Mouse (Mus musculus) limb, embryonic 15.5 days (tissue): Measurements from ENCODE around the gene Cyth3. TPM values are rescaled to one million over a fixed set of nuclear protein-coding genes. Genes with fewer than 3 reads are reported as not detected.
A peak's percentile ranks its signal among the peaks of the same experiment; 100 is the strongest.

Experiments
- ATAC-seq: fragments of 200-750 bp; cut with Nextera tagmentation; 2 replicates; pipeline ENCODE4 v1.8.0; 2017; ENCODE audit warnings: low read depth, moderate TSS enrichment; ENCODE audit not compliant: insufficient number of reproducible peaks, low FRiP score, low TSS enrichment
- H3K27ac ChIP-seq: fragments of 300-500 bp; sonication (generic); 2 replicates; pipeline ENCODE4 v1.5.1; 2015; ENCODE audit warnings: moderate library complexity, mild to moderate bottlenecking, inconsistent platforms
- H3K27me3 ChIP-seq: fragments of 300-500 bp; sonication (generic); 2 replicates; pipeline ENCODE4 v1.6.1; 2015; ENCODE audit warnings: inconsistent platforms
- H3K36me3 ChIP-seq: fragments of 300-500 bp; sonication (generic); 2 replicates; pipeline ENCODE4 v1.6.1; 2015; ENCODE audit warnings: inconsistent platforms
- H3K4me1 ChIP-seq: fragments of 300-500 bp; sonication (generic); 2 replicates; pipeline ENCODE4 v1.6.1; 2015; ENCODE audit warnings: inconsistent platforms
- H3K4me2 ChIP-seq: fragments of 300-500 bp; sonication (generic); 2 replicates; pipeline ENCODE4 v1.6.1; 2015; ENCODE audit warnings: mild to moderate bottlenecking, inconsistent platforms
- H3K4me3 ChIP-seq: fragments of 300-500 bp; sonication (generic); 2 replicates; pipeline ENCODE4 v1.5.1; 2015; ENCODE audit warnings: mild to moderate bottlenecking, inconsistent platforms
- H3K9ac ChIP-seq: fragments of 300-500 bp; sonication (generic); 2 replicates; pipeline ENCODE4 v1.6.1; 2015; ENCODE audit warnings: inconsistent platforms
- H3K9me3 ChIP-seq: fragments of 300-500 bp; sonication (generic); 2 replicates; pipeline ENCODE4 v1.6.1; 2016; ENCODE audit warnings: inconsistent platforms
- WGBS: fragments of 180-500 bp; shearing (Covaris S2); methylation state at CpG from one replicate; pipeline ENCODE4 v1.1.7; 2015; 5-methylcytosine and 5-hydroxymethylcytosine counted together
- polyA plus RNA-seq: library from polyadenylated mRNA; unstranded; fragments of >200 nt; fragmentation: Nextera tagmentation; extraction: Ambion mirVana; gene quantifications from 2 replicates; pipeline ENCODE4 v1.2.1, GENCODE M21; 2015

The Cyth3 gene
- polyA plus RNA-seq, 1 experiment from 2014 or later, result 78.5 TPM

DNA sequence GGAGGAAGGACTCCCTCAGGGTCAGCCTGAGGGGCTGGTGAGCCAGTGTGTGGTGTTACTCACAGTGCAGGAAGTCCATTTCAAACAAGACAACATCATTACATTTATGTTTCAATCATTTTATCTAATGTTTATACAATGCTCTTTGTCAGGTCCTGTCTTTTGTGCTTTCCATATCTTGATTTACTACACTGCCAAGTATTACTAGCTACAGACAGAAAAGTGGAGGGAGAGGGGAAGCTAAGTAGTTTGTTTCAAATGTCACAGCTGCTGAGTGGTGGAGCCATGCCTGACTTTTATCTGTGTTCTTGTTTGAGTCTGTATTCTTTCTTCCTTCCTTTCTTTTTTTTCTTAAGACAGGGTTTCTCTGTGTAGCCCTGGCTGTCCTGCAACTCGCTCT lies 5.7 kb downstream of the Cyth3 start:
- 92% methylated on average over 1 of the region's 1 CpGs for WGBS
- Histone ChIP-seq H3K36me3 (no peaks in the 10 kb centered on the region), H3K4me1 (peaks cover 37% of the 10 kb centered on the region), H3K9ac (no peak overlapping the region), H3K27me3 (no peaks in the 10 kb centered on the region), H3K4me3 (no peak overlapping the region), H3K27ac (no peak overlapping the region), H3K9me3 (no peaks in the 10 kb centered on the region), H3K4me2 (no peak overlapping the region)
- no peak for ATAC-seq

DNA sequence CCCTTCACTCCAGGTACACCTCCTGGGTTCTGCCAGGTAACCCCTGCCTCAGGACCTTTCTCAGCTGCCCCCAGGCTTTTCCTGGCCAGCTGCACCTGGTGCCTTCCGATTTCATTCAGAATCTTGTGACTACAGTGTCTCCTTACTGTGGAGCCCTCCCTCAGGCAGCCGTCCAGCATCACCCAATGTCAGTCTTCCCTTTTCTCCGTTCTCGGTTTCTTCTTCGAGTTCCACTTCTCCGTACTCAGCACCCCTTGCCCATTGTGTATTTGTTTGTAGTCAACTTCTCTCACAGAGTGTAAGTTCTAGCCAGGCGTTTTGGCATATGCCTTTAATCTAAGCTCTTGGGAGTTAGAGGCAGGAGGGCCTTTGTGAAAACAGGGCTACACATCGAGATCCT lies 7.4 kb downstream of the Cyth3 start:
- peaks cover 37% of the 10 kb centered on the region for H3K4me1 ChIP-seq
- WGBS, result 84% methylated on average over 8 of the region's 8 CpGs

DNA sequence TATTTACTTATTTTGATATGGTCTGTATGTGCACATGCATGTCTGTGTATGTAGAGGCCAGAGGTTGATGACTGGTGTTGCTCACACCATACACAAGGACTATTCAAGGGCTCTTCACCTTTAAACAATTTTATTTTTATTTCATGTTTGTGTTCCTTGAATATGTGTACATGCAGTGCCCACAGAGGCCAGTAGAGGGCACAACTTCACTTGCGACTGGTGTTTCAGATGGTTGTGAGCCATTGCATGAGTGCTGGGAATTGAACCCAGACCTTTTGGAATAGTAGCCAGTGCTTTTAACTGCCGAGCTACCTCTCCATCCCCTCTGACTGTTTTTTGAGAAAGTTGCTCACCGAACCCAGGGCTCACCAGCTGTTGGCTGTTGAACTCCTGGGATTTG lies 8.0 kb downstream of the Cyth3 start:
- no peaks in the 10 kb centered on the region for H3K36me3 ChIP-seq
- no peaks in the 10 kb centered on the region for H3K27me3 ChIP-seq
- H3K4me3 ChIP-seq, result no peak overlapping the region
- no peak for ATAC-seq
- no peak overlapping the region for H3K9ac ChIP-seq
- no peak overlapping the region for H3K4me2 ChIP-seq
- no peaks in the 10 kb centered on the region for H3K9me3 ChIP-seq
- WGBS, result 97% methylated on average over 3 of the region's 3 CpGs
- H3K27ac ChIP-seq, result no peak overlapping the region
- H3K4me1 ChIP-seq, result peaks cover 40% of the 10 kb centered on the region

More for the DNA sequence above, 7.4 kb downstream of the Cyth3 start:
- H3K9ac ChIP-seq, result no peak overlapping the region
- H3K4me2 ChIP-seq, result no peak overlapping the region
- no peak overlapping the region for H3K4me3 ChIP-seq
- H3K36me3 ChIP-seq, result no peaks in the 10 kb centered on the region
- H3K27ac ChIP-seq, result no peak overlapping the region
- no peaks in the 10 kb centered on the region for H3K27me3 ChIP-seq
- no peaks in the 10 kb centered on the region for H3K9me3 ChIP-seq
- no peak for ATAC-seq

DNA sequence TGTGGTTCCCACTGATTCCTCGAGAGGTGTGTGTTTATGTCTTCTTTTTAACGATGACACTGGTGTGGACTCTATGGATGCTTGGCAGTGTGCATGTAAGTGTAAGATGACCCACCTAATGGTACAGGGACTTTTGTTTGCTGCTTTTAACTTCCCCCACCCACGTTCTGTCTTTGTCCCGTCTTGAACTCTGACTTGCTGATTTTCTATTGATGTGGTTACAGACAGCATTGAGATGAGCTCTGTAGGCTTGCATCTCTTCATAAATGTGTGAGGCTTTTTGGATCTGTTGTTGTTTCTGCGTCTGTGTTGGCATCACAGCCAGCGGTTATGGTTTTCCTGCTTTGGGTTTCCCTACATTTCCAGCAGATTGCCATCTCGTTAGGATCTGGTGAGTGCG lies 8.5 kb downstream of the Cyth3 start:
- H3K27me3 ChIP-seq, result no peaks in the 10 kb centered on the region
- no peak for ATAC-seq
- whole genome bisulfite sequencing, result 81% methylated on average over 8 of the region's 8 CpGs
- no peak overlapping the region for H3K4me3 ChIP-seq
- H3K36me3 ChIP-seq, result no peaks in the 10 kb centered on the region
- no peaks in the 10 kb centered on the region for H3K9me3 ChIP-seq
- no peak overlapping the region for H3K9ac ChIP-seq
- no peak overlapping the region for H3K4me2 ChIP-seq
- H3K27ac ChIP-seq, result no peak overlapping the region
- H3K4me1 ChIP-seq, result peaks cover 41% of the 10 kb centered on the region

DNA sequence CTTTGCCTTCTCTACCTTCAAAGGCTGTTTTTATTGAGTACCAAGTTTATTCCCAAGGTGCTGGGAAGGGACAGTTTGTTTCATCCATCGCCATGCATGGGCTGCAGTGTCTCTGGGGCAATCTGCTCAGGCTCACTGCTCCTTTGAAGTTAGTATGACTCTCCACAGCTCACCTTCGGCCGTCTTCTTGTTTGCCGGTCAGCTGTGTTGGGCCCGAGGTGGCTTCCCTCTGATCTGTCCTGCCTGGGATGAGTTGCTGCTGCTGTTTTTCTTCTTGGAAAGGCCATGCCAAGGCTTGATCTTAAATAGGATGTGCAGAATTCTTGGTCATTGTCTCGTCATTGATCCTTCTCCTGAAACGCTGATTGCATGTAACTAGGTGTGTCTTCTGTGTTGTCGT lies 9.3 kb downstream of the Cyth3 start:
- Histone ChIP-seq H3K27ac (no peak overlapping the region), H3K4me1 (peaks cover 45% of the 10 kb centered on the region), H3K4me2 (no peak overlapping the region), H3K36me3 (no peaks in the 10 kb centered on the region), H3K9me3 (no peaks in the 10 kb centered on the region), H3K27me3 (no peaks in the 10 kb centered on the region), H3K9ac (no peak overlapping the region), H3K4me3 (no peak overlapping the region)
- 66% methylated on average over 8 of the region's 8 CpGs for WGBS
- ATAC-seq, result no peak

DNA sequence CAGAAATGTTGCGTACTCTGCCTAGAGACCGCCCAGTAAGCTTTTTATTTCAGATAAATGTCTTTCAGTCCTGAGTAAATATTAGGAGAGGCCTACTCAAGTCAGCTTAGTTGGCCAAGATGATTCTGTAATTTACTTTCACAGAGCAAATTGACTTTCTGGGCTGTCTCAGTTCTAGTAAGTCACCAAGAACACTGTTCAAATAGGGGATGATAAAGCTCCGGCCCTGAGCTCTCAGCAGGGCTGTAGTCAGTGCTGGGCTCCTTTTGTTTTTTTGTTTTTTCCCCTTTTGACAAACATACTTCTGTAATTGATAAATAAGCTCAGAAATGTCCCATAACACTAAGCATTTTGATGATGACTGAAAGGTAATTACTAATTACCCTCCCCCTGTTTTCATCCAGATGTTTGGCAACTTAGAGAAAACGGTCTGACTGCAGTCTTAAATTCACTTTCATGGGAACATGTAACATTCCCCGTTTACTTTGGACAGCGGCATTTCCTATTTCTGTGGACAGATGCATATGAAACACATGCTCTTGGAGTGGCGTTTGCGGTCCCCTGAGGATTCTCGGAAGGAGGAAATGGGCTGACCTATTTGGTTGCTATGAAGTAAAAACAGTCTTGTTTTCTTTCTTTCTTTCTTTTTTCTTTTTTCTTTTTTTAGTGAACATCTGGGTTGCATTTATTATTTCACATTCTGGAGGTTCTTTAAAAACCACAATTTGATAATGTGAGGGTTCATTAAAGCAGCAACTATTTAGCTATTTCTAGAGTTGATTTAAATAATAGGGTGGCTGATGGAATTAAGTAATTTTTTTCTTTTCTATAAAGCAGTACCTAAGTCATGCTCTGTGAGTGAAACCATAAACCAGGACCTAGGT lies 10.7 kb downstream of the Cyth3 start:
- ATAC-seq, result no peak
- Histone ChIP-seq H3K27me3 (no peaks in the 10 kb centered on the region), H3K4me1 (peaks cover 51% of the 10 kb centered on the region), H3K36me3 (no peaks in the 10 kb centered on the region), H3K9me3 (no peaks in the 10 kb centered on the region), H3K4me2 (peak overlapping the region; percentile 15; the same call in 1 of the 2 replicates), H3K4me3 (no peak overlapping the region), H3K9ac (no peak overlapping the region), H3K27ac (peak overlapping the region; percentile 77)
- WGBS, result 34% methylated on average over 9 of the region's 9 CpGs

DNA sequence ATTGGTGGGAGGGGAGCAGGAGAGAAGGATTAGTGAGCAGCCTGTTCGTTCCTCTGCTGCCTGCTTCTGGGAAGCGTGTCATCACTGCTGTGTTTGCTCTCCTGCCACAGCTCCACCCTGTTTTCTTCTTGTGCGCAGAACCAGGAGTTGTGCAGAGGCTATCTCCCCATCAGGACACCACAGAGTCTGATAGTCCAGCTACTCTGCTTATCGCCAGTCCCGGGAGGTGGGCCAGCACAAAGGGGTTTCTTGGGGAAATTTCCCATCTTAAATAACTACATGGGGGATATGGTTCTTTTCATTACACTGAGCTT lies 11.3 kb downstream of the Cyth3 start:
- no peak for ATAC-seq
- Histone ChIP-seq H3K4me1 (peaks cover 57% of the 10 kb centered on the region), H3K27ac (peak overlapping the region; percentile 77), H3K4me3 (no peak overlapping the region), H3K9me3 (no peaks in the 10 kb centered on the region), H3K4me2 (peak overlapping the region; percentile 15; the same call in 1 of the 2 replicates), H3K9ac (no peak overlapping the region), H3K36me3 (no peaks in the 10 kb centered on the region), H3K27me3 (no peaks in the 10 kb centered on the region)
- whole genome bisulfite sequencing, result 19% methylated on average over 5 of the region's 5 CpGs

DNA sequence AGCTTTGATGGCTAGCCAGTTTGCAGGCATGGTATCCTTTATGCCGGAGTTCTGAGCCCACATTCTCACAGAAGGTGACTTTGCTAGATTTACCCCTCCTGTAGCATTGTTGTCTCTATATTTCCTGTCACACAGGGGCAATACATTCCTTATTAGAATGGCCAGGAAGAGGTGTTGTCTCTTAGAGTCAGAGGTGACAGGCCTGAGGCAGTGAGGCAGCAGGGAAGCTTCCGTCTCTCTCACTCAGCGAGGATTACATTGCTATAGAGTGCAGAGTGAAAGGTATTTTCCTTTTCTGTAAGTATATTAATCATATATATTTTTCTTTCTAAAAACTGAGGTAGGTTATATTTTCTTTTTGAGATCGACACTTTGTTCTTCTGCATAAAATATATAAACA lies 11.6 kb downstream of the Cyth3 start:
- ATAC-seq, result no peak
- Histone ChIP-seq H3K9me3 (no peaks in the 10 kb centered on the region), H3K36me3 (no peaks in the 10 kb centered on the region), H3K4me3 (no peak overlapping the region), H3K27me3 (no peaks in the 10 kb centered on the region), H3K4me1 (peaks cover 61% of the 10 kb centered on the region), H3K4me2 (peak overlapping the region; percentile 15; the same call in 1 of the 2 replicates), H3K9ac (no peak overlapping the region), H3K27ac (peak overlapping the region; percentile 77)
- WGBS, result 65% methylated on average over 4 of the region's 4 CpGs

DNA sequence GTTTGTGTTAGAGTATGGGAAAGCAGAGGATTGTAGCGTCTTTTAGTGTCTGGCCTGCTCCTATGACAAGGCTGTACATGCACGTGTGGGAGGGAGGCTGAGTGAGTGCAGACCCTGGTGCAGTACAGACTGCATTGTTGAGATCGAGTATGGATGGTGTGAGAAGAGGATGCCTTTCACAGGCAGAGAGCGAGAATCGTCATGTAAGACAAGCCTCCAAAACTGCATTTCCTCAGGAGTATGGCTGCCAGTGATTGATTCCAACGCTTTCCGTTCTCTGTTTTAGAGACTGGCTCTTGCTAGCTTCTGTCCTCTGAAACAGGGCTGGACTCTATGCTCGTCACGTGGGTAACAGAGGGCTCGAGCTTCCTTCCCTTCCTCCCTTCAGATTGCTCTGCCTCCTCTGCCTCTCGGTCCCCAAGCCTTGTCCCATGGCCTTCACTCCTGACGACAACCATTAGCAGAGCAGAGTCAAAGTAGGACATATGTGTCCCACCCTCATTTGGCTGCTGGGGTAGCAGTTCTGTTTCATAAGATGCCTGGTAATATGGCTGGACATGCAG lies 12.4 kb downstream of the Cyth3 start:
- H3K4me2 ChIP-seq, result 0 out of 2 replicates have a peak overlapping the region, but pooled peaks have one; percentile 3
- H3K9me3 ChIP-seq, result no peaks in the 10 kb centered on the region
- no peaks in the 10 kb centered on the region for H3K36me3 ChIP-seq
- H3K27ac ChIP-seq, result peak overlapping the region; percentile 50; the same call in 1 of the 2 replicates
- ATAC-seq, result no peak
- peaks cover 67% of the 10 kb centered on the region for H3K4me1 ChIP-seq
- no peaks in the 10 kb centered on the region for H3K27me3 ChIP-seq
- WGBS, result 37% methylated on average over 12 of the region's 12 CpGs
- no peak overlapping the region for H3K4me3 ChIP-seq
- no peak overlapping the region for H3K9ac ChIP-seq

DNA sequence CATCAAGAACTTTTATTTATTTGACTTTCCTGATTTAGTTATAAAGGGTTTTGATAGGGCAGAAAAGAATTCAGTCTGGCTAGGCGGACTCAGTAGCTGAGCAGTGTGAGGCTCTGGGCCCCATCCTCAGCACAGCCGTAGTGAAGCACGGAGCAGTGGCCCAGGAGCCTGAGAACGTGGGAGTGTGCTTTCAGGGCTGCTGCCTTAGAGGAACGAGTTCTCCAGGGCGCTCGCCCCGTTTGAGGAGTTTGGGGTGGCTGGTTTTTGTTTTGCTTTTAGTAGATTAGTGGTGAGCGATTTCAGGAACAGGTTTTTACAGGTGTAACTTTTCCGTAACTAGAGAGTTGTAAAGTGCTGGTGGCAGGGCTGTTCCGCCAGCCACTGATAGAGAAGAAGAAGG lies 13.1 kb downstream of the Cyth3 start:
- Histone ChIP-seq H3K9me3 (no peaks in the 10 kb centered on the region), H3K4me3 (no peak overlapping the region), H3K36me3 (no peaks in the 10 kb centered on the region), H3K9ac (no peak overlapping the region), H3K27ac (0 out of 2 replicates have a peak overlapping the region, but pooled peaks have one; percentile 5), H3K4me1 (peaks cover 73% of the 10 kb centered on the region), H3K27me3 (no peaks in the 10 kb centered on the region), H3K4me2 (no peak overlapping the region)
- no peak for ATAC-seq
- WGBS, result 39% methylated on average over 11 of the region's 11 CpGs

DNA sequence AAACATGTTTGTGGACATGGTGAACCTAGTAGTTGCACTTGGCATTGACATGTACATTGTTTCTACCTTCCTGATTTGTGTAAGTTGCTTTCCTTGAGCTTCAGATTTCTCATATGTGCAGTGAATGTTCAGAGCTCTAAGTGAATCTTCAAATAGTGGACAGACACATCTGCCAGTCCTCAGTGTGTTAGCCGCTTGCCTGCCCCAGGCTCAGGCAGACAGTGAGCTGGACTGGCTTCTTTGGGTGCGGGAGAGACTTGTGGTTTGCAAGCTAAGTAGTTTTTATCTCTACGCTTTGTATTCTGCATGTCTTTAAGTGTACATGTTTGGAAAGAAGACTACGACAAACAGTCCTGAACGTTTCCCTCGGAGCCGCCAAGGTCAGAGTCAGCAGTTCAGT lies 13.9 kb downstream of the Cyth3 start:
- H3K4me2 ChIP-seq, result no peak overlapping the region
- no peaks in the 10 kb centered on the region for H3K27me3 ChIP-seq
- H3K9me3 ChIP-seq, result no peaks in the 10 kb centered on the region
- H3K4me1 ChIP-seq, result peaks cover 79% of the 10 kb centered on the region
- no peaks in the 10 kb centered on the region for H3K36me3 ChIP-seq
- ATAC-seq, result no peak
- WGBS, result 80% methylated on average over 7 of the region's 7 CpGs
- no peak overlapping the region for H3K27ac ChIP-seq
- H3K9ac ChIP-seq, result no peak overlapping the region
- H3K4me3 ChIP-seq, result no peak overlapping the region

DNA sequence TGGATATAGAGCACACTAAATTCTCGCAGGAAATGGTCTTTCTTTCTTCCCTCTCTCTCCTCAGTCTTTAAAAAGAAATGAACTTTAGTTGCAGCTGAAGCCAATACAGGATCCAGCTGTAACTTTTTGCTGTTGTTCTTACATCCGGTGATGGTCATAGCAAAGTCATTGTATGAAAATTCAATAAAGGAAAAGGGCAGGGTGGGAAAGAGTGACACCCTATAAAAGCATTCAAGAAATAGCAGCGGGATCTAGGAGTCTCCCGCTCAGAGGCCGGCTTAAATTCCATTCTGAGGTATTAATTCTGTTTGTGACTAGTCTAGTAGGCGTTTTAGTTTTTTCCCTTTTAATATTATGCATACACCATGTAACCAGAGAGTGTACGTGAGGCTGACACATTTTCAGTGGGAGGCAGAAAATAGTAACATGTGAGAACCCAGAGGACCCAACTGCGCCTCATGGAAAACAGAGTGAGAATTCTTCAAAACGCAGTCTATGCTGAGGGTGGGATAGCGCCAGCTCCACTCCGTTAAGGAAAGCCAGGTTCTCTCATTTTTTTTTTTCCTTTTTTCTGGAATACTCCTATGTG lies 15.7 kb downstream of the Cyth3 start:
- 19% methylated on average over 11 of the region's 11 CpGs for WGBS
- no peaks in the 10 kb centered on the region for H3K36me3 ChIP-seq
- no peaks in the 10 kb centered on the region for H3K9me3 ChIP-seq
- H3K4me1 ChIP-seq, result peaks cover 81% of the 10 kb centered on the region
- H3K4me3 ChIP-seq, result no peak overlapping the region
- peak overlapping the region; percentile 13 for H3K4me2 ChIP-seq
- H3K27ac ChIP-seq, result peak overlapping the region; percentile 75
- H3K27me3 ChIP-seq, result no peaks in the 10 kb centered on the region
- peak; percentile 83 for ATAC-seq
- no peak overlapping the region for H3K9ac ChIP-seq
